Mouse (Mus musculus) kidney, adult 18-20 months (tissue): ENCODE measurements around the gene Tom1l2.
A peak's percentile ranks its signal among the peaks of the same experiment; 100 is the strongest.

Source experiments
- DNase-seq: peaks from one replicate; pipeline ENCODE4 v3.0.0; 2021

Gene Tom1l2

GRCm38 (mm10) chr11:60352559-60353411 lies at the start of gene Tom1l2, which contains the start of gene Drc3:
Gene Tom1l2, minus strand, starts transcription at chr11:60352905.
Gene Drc3, plus strand, starts transcription at chr11:60353329.
- peak; percentile 98 for DNase-seq

GRCm38 (mm10) chr11:60397172-60397571 lies 44.5 kb upstream of the Tom1l2 start:
- no peak for DNase-seq

- DNase-seq: no peak
Measured at GRCm38 (mm10) chr11:60396546-60396945, 43.8 kb upstream of the Tom1l2 start.

- DNase-seq: no peak
Measured at GRCm38 (mm10) chr11:60391346-60391745, 38.6 kb upstream of the Tom1l2 start.

- no peak for DNase-seq
Measured at GRCm38 (mm10) chr11:60387944-60388343, 35.2 kb upstream of the Tom1l2 start.

GRCm38 (mm10) chr11:60385946-60386345 lies 33.2 kb upstream of the Tom1l2 start:
- DNase-seq: no peak

- DNase-seq: no peak
Measured at GRCm38 (mm10) chr11:60384762-60385421, 32.2 kb upstream of the Tom1l2 start.

GRCm38 (mm10) chr11:60383518-60383917 lies 30.8 kb upstream of the Tom1l2 start:
- DNase-seq: no peak

GRCm38 (mm10) chr11:60374481-60374880 lies 21.8 kb upstream of the Tom1l2 start:
- no peak for DNase-seq

- no peak for DNase-seq
Measured at GRCm38 (mm10) chr11:60370431-60370830, 17.7 kb upstream of the Tom1l2 start.

- no peak for DNase-seq
Measured at GRCm38 (mm10) chr11:60369448-60369847, 16.7 kb upstream of the Tom1l2 start.

GRCm38 (mm10) chr11:60368909-60369308 lies 16.2 kb upstream of the Tom1l2 start:
- no peak for DNase-seq

- no peak for DNase-seq
Measured at GRCm38 (mm10) chr11:60367256-60367655, 14.6 kb upstream of the Tom1l2 start.

- DNase-seq: no peak
Measured at GRCm38 (mm10) chr11:60366239-60367019, 13.7 kb upstream of the Tom1l2 start.

- DNase-seq: peak; percentile 22
Measured at GRCm38 (mm10) chr11:60360631-60361201, 8.0 kb upstream of the Tom1l2 start.

- DNase-seq: no peak
Measured at GRCm38 (mm10) chr11:60359936-60360335, 7.2 kb upstream of the Tom1l2 start.

GRCm38 (mm10) chr11:60359138-60359537 lies 6.4 kb upstream of the Tom1l2 start:
- DNase-seq: no peak

GRCm38 (mm10) chr11:60358548-60358947 lies 5.8 kb upstream of the Tom1l2 start:
- no peak for DNase-seq

- no peak for DNase-seq
Measured at GRCm38 (mm10) chr11:60357116-60357515, 4.4 kb upstream of the Tom1l2 start.

- DNase-seq: no peak
Measured at GRCm38 (mm10) chr11:60355952-60356351, 3.2 kb upstream of the Tom1l2 start.

GRCm38 (mm10) chr11:60351925-60352371 lies 757 bp downstream of the Tom1l2 start:
- no peak for DNase-seq

GRCm38 (mm10) chr11:60351388-60351787 lies 1.3 kb downstream of the Tom1l2 start:
- DNase-seq: peak; percentile 38

- peak; percentile 72 for DNase-seq
Measured at GRCm38 (mm10) chr11:60346537-60346936, 6.2 kb downstream of the Tom1l2 start.
